Mouse (Mus musculus) lung, postnatal 10 days (tissue): ENCODE results near the gene Gm37240.
"Not testable (repeated sequence)": the region's sequence is repeated elsewhere in the genome, so short reads cannot be mapped to it uniquely, and the experiment has no call there.

Source experiments
- DNase-seq: peaks from one replicate; pipeline ENCODE4 v3.0.0; 2021

The Gm37240 gene

DNA sequence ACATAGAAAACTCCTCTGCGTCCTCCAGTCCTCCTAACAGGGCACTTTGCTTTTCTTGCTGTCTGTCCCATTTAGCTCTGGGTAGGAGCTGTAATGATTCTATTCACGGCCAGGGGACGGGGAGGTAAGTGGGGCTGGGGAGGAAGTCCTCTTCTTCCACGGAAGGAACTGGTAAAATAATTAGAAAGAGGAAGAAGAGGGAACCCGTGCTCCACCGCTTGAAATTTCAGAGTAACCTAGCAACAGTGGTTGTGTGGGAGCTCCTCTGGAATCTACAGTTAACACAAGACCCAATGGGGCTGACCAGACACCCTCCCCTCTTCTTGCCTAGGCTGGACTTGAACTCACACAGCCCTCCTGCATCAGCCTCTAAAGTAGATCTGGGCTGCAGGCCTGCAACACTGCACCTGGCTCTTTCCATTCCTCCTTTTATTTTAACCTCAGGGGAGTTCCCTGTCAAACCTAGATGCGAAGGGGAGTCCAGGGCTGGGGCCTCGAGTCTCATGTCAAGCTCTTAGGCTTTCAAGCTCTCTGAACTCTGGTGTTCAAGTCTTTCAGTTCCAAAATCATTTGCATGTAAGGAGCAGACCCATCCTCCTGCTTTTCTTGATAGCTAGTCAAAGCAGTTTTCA lies 1201.5 kb downstream of the Gm37240 start:
- no peak for DNase-seq

DNA sequence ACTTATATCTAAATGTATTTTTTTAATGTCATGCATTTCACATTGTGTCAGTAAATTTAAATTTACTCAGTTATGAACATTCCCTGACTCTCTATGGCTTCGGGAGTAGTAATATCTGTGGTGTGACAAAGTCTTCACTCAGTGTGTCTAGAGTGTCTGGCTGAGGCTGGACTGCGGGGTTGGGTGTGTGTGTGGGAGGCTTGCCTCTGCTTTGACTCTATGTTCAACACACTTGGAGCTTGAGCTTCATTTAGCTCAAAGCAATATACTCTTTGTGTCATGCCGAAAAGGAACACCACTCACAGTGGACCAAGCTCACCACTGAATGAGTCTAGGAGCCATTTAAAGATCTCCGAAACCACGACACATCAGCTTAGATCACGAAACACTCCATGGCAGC lies 1203.5 kb downstream of the Gm37240 start:
- DNase-seq = no peak

DNA sequence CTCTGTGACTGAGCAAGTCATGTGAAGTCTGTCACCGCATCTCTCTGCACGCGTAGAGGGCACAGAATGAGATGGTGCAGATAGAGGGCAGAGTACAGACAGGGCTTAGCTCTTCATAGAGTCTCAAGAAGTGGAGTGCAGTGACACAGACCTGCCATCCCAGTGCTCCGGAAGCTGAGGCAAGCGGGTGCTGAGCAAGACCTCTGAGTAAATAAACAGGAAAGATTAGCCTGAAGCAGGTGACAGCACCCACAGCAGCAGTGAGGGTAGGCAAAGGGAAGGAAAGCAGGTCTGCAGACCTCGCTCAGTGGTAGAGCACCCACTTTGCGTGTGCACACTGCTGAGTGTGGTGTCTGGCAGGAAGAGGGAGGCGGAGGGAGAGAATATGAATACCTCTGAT lies 1205.6 kb downstream of the Gm37240 start:
- no peak for DNase-seq

DNA sequence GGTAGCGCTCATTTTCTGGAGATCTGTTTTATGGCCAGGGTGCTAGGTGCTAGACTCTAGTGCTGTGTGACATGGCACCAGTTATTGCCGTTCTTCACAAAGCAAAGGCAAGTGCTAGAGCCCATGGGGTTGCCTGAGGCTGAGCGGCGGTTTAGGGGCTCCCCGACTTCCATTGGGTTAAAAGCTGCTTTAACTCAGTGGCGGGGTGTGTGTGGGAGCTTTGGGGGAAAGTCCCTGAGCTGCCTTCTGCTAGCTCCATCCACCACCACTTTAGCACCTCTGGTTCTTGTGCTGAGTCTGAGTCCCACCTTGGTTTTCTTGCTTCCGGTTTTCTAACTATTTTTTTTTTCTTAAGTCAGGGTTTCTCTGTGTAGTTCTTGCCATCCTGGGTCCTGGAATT lies 1207.3 kb downstream of the Gm37240 start:
- DNase-seq = no peak

DNA sequence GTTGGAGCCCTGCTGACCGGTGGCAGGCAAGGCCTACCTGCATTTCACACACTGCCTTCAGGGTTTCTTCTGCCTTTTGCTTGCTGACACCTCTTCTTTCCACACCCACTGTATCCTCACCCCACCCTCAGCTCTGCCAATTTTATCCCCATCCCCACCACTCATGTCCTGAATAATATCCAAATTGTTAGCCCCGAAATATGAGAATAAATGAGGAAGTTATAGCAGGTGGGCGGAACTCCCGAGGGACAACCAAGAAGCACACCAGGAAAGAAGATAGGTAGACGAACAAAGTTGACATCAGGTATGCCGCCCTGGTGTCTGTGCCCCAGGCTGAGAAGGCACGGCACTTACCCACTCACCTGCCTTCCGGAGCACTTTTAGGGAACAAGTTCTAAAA lies 1207.8 kb downstream of the Gm37240 start:
- no peak for DNase-seq

DNA sequence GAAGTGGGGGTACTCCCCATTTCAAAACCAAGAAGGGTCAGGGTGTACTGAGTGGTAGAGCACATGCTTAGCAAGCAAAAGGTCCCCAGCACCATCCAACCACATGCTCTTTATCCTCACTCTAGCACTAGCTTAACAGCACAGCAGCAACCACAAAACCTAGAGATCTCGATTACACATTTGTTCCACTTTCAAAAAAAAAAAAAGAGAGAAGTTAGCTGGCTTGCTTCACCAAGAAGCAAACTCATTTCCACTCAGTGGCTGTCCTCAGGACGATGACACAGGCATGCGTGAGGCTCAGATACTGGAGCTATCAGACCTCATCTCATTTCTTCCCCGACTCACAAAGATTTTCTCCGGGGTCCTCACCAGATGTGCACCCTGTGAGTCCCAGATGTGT lies 1208.4 kb downstream of the Gm37240 start:
- DNase-seq = no peak

DNA sequence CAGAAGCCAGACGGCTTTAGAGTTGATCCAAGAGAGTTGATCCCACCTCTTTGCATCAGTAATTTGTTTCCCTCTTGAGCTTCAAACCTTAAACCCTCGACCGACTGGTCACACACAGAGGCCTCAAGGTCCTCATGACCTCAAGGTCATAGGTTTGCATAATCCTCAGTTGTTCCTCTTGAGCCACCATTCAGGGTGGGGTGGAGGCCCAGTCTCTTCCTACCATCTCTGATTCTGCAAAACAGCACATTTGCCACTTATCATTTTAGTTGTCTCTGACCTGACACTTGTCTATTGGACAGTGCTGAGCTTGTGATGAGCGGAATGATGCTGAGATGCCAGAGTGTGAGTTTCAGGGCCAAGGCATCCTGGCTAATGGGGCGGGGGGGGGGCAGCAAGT lies 1211.6 kb downstream of the Gm37240 start:
- no peak for DNase-seq

DNA sequence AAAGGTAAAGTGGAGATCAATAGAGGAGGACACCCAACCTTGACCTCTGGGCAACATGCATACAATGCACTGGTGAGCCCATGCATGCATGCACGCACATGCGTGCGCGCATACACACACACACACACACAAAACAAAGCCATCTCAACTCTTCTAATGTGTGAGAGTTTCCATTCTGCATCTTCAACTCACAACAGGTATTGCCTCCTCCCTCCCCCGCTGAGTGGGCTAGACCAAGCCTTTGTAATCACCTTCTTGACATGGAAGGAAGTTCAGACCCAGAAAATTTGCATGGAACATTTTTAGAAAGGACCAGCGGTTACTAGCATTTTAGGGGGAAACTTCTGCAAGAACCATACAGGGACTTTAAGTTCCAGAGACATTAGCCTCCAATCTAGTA lies 1213.8 kb downstream of the Gm37240 start:
- DNase-seq = no peak

DNA sequence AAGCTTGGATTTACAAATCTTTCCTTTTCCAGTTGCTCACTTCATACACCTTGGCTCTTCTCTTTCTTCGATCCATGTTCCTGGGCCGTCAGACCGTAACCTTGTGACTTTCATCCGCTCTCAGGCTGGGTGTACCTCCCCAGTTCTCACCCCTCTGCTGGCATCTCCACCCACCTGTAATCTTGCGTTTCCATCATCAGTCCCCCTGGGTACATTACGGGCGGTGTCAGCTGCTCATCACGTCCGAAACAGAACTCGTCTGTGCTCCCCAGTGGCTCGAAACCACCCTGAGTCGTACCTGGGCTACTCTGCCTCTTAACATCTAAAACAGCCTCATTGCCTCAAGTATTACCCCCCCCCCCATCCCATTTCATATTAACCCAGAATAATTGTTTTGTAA lies 1215.2 kb downstream of the Gm37240 start:
- DNase-seq = no peak

DNA sequence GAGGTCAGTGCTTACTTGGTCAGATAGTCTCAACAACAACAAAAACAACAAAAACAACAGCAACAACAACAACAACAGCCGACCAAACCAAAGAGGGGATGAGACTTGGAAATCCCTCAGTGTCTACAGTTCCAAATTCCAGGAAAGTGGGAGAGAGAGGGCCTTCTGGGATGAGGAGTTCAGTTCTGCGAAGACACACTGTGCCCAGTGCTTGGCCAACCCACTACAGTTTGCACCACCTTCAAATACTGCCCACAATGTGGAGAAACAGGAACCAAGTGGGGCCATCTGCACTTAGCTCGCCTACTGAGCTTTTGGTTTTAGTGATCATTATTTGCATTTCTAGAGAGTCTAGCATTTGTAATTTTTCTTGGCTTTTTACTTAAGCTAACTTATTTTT lies 1218.4 kb downstream of the Gm37240 start:
- DNase-seq = no peak

DNA sequence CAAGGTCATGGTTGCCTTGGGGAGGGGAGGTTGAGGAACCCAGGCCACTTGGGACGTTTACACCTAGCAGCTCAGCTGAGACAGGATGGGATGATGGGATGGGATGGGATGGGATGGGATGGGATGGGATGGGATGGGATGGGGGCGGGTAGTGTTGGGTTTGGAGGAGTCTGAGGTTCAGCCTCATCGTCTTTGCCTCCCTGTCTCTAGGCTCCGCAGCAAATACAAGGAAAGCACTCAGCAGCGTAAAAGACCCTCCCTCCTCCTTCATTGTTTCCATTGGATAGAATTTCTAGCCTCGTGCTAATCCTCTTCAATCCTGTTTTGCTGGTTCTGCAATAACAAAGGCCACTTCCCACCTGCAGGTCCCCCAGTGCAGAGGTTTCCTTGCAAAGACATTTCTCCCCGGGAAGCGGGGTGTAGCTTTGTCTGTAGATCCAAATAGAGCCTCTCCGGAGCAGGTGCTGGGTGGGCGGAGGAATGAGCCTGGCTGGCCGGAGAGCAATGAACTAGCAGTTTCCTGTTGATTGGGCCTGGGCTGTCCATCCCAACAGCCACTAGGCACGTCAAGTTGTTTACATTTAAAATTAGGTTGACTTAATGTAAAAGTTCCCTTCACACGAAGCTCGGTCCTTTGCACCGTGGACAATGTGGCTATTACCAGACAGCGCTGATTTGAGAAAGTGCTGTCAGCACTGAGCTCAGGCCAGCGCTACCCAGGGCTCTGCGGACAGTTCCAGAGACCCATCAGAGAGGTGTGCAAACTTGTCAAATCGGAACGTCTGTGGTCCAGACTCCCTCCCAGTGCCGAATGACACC lies 1221.9 kb downstream of the Gm37240 start:
- no peak for DNase-seq

DNA sequence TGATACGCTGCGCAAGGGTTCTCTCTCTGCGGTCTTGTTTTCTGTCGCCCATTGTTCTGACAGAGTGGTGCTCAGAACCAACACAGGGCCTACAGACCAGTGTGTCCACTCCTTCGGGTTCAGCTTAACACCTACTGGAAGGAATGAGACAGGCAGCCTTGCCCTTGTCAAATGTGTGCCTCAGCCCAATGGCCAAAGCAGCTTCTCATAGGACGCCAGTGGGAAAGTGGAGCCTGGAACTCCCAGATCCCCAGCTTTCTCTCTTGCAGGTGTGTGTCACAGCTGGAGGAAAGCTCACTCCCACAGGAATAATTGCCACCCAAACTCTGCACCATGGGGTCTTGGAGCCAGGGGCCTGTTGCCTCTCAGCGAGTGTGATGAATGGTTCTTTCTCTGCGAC lies 1222.6 kb downstream of the Gm37240 start:
- DNase-seq = no peak

DNA sequence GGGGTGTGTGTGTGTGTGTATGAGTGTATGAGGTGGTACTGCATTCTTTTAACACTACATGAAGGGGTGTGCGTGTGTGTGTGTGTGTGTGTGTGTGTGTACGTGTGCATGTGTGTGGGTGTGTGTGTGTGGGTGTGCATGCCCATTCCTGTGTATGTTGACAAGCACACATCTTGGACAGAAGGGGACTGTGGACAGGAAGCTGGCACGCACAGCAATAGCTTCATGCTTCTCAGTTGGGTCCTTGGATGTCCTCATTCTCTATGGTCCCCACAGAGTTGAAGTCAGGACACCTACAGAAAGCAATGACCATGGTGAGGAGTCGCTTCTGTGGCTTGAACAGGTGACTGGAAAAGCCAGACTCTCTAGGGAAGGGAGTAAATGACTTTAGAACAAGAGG lies 1223.5 kb downstream of the Gm37240 start:
- no peak for DNase-seq

DNA sequence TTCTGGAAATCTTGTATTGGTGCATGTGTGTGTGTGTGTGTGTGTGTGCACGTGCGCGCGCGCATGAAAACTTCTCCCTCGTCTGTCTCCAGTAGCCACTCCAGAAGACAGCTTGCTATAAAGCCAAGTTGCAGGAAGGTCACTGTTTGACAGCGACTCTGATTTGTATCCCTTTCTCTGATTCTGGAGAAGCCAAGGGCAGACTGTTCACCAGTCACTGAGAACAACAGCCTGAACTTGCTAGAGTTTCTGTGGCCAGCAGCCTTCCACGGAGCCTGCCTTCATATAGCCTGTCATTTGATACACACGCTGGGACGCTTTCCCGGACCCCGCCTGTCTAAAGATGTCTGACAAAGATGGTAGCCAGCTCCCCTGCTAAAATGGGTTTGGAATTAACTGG lies 1224.2 kb downstream of the Gm37240 start:
- DNase-seq = no peak

DNA sequence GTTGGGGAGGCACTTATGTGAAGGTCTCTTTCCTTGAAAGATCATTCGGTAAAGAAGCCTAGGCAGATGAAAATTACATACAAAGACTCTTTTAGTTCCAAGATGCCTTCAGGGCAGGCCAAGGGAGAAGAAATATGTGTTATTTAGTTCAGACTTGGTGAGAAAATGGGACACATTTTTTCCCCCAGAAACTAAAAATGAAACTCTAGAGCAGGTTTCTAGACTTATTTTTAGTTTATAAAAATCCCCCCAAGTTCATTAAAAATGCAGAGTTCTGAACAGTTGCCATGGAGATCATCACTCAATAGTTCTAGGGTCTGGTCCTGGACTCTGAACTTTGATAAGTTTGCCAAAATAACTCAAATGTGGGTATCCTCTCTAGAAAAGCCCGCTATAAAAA lies 1226.9 kb downstream of the Gm37240 start:
- no peak for DNase-seq

DNA sequence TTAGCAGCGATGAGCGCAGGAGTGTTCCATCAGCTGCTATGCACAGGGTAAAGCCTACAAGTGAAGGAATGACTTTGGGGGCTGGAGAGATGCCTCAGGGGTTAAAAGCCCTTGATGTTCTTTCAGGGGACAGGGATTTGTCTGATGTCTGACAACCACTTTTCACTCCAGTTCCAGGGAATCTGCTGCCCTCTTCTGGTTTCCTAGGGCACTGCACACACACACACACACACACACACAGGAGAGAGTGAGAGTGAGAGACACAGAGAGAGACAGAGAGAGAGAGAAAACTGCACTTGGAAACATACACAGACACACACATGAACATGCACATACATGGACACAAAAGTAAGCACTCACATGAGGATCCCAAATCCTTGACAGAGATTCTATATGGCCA lies 1228.4 kb downstream of the Gm37240 start:
- DNase-seq = no peak

DNA sequence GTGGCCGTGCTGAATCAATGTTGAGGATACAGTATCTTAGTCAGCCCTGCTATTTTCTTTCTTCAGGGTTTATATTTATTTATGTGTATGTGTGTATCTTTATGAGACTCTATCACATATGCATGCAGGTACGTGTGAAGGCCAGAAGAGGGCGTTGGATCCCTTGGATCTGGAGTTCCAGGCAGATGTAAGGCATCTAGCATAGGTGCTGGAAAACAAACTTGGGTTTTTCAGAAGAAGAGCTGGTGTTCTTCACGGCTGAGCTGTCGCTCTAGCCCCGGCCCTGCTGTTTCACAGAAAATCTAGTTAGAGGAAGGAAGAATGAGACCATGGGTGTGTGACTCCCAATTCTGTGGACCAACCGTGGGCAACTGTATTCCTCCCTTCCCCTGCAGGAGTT lies 1229.3 kb downstream of the Gm37240 start:
- DNase-seq = no peak

DNA sequence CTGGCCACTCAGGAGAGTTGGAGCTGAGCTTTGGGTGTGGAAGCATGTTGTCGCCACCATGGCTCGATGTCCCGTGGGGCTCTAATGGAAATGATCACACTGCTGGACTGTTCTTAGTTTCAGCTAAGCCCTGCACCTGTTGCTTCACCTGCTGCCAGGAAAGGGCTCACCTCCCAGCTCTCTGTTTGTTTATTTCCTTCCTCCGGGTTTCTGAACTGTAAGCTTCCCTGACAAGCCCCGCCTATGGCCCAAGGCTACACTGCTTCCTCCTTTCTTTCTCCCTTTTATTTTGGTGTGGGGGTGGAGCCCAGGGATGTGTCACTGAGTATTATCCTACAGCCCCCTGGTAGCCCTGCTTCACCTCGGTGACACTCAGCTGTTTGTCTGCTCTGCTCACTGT lies 1230.1 kb downstream of the Gm37240 start:
- DNase-seq = peak; percentile 18

DNA sequence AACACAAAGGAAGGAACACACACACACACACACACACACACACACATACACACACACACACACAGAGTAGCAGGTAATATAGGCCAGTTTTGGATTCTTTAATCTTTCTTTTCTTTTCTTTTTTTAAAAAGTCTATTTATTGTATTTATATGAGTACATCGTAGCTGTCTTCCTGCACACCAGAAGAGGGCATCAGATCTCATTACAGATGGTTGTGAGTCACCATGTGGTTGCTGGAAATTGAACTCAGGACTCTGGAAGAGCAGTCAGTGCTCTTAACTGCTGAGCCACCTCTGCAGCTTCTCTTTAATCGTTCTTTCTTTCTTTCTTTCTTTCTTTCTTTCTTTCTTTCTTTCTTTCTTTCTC lies 1231.5 kb downstream of the Gm37240 start:
- DNase-seq = not testable (repeated sequence)

DNA sequence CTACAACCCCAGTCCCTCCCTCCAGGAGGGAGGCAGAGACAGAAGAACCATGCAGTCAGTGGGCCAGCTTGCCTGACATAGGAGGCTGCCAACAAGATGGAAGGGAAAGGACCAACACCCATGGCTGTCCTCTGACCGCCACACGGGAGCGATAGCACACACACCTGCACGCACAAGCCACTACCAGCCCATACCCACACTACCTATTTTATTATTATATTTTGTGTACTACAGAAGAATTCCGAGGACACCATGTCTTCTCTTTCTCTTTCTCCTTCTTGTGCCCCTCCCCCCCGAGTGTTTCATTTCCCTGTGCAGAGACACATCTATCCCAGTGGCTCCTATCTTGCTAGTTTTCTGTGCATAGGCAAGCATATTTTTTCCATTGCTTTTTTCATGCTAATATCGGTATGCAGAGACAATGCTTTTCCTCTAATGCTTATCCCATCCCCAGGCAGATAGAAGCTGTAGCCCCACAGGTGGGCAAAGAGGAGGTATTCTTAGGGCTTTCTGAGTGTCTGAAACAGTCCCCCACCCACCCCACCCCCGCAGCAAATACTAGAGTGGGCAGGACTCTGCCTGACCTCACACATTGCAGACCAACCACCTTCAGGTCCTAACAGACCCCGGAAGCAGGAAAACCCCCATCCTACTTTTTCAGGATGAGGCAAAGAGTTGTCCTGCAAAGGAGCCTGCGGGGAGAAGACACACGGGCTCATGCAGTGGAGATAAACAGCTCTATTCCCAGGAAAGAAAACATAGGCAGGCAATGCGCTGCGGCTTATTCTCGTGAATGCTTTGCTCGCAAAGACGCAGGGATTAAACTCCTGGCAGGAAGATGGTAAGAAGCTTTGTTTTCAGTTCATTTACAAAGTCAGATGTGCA lies 1232.2 kb downstream of the Gm37240 start:
- no peak for DNase-seq

DNA sequence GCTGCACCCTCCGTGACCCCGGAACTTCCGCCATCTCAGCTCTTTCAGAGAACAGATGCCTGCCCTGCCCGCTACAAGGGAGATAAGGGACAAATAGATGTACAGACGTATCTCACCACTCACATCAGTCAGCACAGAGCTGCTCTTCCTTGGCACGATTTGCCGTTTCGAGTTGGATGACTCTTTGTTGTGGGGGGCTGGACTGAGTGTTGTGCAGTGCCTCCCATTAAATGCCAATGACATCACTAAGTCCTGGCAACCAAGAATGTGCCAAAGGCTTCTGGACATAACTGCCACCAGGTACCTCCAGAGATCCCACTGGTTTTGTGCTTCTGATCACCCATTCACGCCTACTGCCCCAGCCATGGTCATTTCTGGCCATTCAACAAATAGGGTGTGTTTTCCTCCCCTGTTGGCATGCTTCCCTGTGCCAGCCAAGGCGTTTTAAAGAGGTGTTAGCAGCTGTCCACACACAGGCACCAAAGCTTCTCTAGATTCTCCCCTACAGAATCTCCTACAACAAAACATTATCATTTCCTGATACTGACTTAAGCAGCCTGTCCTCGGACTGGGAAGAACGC lies 1233.0 kb downstream of the Gm37240 start:
- peak; percentile 27 for DNase-seq

DNA sequence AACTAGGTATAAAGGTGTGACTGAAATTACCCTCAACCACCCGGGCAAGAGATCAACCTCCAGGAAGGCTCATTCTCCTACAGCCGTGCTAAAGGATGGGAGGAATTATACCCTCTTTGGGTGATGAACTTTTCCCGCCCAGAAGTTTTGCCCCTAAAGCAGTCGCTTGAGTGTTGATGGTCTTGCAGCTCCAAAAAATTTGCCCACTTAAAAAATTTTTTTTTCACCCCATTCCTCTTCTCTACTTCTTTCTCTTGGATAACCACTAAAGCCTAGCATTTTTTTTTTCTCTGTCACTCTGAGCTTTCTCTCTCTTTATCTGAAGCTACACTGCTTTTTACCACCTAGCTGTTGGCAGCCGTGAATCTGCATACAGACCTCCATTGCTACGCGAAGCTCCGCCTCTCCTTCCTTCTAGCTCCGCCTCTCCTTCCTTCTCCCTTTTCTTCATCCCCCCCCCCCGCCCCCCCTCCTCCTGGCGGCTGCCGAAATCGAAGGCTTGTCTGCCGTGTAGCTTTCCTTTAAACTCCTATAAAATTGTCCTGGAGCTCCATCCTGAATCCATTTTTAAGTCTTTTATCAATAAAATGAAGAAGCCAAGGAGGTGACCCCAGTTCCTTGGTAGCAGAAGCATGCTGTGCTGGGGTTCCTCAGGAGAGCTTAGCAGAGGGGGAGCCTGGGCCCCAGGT lies 1233.6 kb downstream of the Gm37240 start:
- DNase-seq = peak; percentile 43
